Mouse (Mus musculus): ENCODE results near the gene Tchp. TPM values are rescaled to one million over a fixed set of nuclear protein-coding genes. Genes with fewer than 3 reads are reported as not detected.

Gene Tchp
- polyA plus RNA-seq, 1 experiment from 2014 or later, result 2.9 TPM

- Histone ChIP-seq H3K9me3 (replicated peaks; ENCODE audit: control insufficient read depth, low read length) (no peaks in the 10 kb centered on the region), H3K4me3 (ENCODE audit: low read depth, low read length) (no peak overlapping the region), H3K27ac (ENCODE audit: low read length) (no peak overlapping the region), H3K27me3 (ENCODE audit: control insufficient read depth, insufficient read depth, low read depth, low read length) (no peaks in the 10 kb centered on the region), H3K36me3 (ENCODE audit: control insufficient read depth, insufficient read depth) (peaks cover 10% of the 10 kb centered on the region), H3K4me1 (ENCODE audit: control insufficient read depth, low read depth, low read length) (no peaks in the 10 kb centered on the region), H3K9ac (ENCODE audit: low read depth, low read length) (no peak overlapping the region), H3K4me2 (ENCODE audit: low read depth, low read length) (no peak overlapping the region)
- no peak for ATAC-seq (ENCODE audit: low read depth)
- WGBS (ENCODE audit: insufficient replicate concordance), result 79% methylated on average over 18 of the region's 18 CpGs
Observed at GRCm38 (mm10) chr5:114714551-114714950, 7.0 kb downstream of the Tchp start.

DNA sequence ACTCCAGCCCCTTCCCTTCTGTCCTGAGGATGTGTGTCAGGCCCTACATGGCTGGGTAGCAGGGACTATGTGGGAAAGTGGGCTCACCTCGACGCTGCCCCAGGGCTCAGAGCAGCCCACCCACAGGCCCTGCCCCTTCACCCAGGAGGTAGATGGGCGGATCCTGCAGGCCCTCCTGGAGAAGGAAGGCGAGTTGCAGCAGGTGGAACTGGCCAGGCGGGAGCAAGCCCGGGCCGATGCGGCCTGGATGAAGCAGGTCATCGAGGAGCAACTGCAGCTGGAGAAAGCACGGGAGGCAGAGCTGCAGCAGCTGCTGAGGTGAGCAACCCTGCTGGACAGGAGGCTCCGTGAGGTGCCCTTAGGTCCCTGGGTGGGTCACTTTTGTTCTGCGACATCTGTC lies 9.7 kb downstream of the Tchp start:
- 76% methylated on average over 12 of the region's 12 CpGs for WGBS (ENCODE audit: insufficient replicate concordance)
- Histone ChIP-seq H3K4me2 (ENCODE audit: low read depth, low read length) (no peak overlapping the region), H3K4me1 (ENCODE audit: control insufficient read depth, low read depth, low read length) (no peaks in the 10 kb centered on the region), H3K9ac (ENCODE audit: low read depth, low read length) (no peak overlapping the region), H3K4me3 (ENCODE audit: low read depth, low read length) (no peak overlapping the region), H3K36me3 (ENCODE audit: control insufficient read depth, insufficient read depth) (peaks cover 4% of the 10 kb centered on the region), H3K9me3 (replicated peaks; ENCODE audit: control insufficient read depth, low read length) (no peaks in the 10 kb centered on the region), H3K27me3 (ENCODE audit: control insufficient read depth, insufficient read depth, low read depth, low read length) (no peaks in the 10 kb centered on the region), H3K27ac (ENCODE audit: low read length) (no peak overlapping the region)
- no peak for ATAC-seq (ENCODE audit: low read depth)

GRCm38 (mm10) chr5:114717937-114718336 lies 10.4 kb downstream of the Tchp start:
- WGBS (ENCODE audit: insufficient replicate concordance), result 85% methylated on average over 8 of the region's 8 CpGs
- no peaks in the 10 kb centered on the region for H3K9me3 ChIP-seq (replicated peaks; ENCODE audit: control insufficient read depth, low read length)
- H3K27ac ChIP-seq (ENCODE audit: low read length), result no peak overlapping the region
- H3K4me2 ChIP-seq (ENCODE audit: low read depth, low read length), result no peak overlapping the region
- no peaks in the 10 kb centered on the region for H3K27me3 ChIP-seq (ENCODE audit: control insufficient read depth, insufficient read depth, low read depth, low read length)
- ATAC-seq (ENCODE audit: low read depth), result no peak
- no peak overlapping the region for H3K4me3 ChIP-seq (ENCODE audit: low read depth, low read length)
- no peak overlapping the region for H3K9ac ChIP-seq (ENCODE audit: low read depth, low read length)
- no peaks in the 10 kb centered on the region for H3K4me1 ChIP-seq (ENCODE audit: control insufficient read depth, low read depth, low read length)
- H3K36me3 ChIP-seq (ENCODE audit: control insufficient read depth, insufficient read depth), result peaks cover 4% of the 10 kb centered on the region

- Histone ChIP-seq H3K36me3 (ENCODE audit: control insufficient read depth, insufficient read depth) (peaks cover 1% of the 10 kb centered on the region), H3K4me1 (ENCODE audit: control insufficient read depth, low read depth, low read length) (no peaks in the 10 kb centered on the region), H3K9ac (ENCODE audit: low read depth, low read length) (no peak overlapping the region), H3K4me2 (ENCODE audit: low read depth, low read length) (no peak overlapping the region), H3K27me3 (ENCODE audit: control insufficient read depth, insufficient read depth, low read depth, low read length) (no peaks in the 10 kb centered on the region), H3K27ac (ENCODE audit: low read length) (no peak overlapping the region), H3K4me3 (ENCODE audit: low read depth, low read length) (no peak overlapping the region), H3K9me3 (replicated peaks; ENCODE audit: control insufficient read depth, low read length) (no peaks in the 10 kb centered on the region)
- no peak for ATAC-seq (ENCODE audit: low read depth)
- WGBS (ENCODE audit: insufficient replicate concordance), result 85% methylated on average over 13 of the region's 13 CpGs
Observed at GRCm38 (mm10) chr5:114718483-114718882, 10.9 kb downstream of the Tchp start.

DNA sequence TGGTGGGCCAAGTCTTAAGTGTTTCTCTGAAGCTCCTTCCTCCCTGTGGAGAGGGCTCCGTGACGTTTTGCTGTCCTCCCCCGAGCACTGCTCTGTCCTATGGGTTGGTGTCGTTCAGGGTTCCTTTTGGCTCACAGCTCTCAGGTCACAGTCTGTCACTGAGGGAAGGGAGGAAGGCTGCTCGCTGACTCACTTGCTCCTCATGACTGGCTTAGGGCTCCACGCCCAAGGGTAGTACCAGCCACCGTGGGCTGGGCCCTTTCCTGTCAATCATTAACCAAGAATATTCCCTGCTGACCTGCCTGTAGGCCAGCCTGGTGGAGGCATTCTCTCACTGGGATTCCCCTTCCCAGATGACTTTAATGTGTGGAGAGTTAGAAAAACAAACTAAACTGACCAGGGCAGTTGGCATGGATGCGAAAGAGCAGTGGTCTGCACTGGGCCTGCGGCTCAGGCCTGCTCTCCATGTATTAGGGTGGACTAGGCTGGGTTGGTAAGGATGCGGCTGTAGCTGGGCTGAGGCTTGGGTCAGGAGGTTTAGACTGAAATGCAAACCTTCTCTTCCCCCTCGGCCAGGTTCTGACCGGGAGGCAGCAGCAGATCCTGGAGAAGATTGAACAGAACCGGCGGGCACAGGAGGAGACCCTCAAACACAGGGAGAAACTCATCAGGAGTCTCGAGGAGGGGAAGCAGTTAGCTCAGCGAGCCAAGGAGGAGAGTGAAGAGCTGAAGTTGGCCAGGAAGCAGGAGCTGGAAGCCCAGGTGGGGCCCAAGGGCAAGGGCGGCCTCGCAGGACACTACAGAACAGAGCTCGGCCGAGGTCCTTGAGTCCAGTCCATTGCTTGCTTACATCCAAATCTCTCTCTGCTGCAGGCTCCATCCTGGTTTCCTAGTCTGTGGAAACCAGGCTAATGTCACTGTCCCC lies 11.7 kb downstream of the Tchp start:
- Histone ChIP-seq H3K36me3 (ENCODE audit: control insufficient read depth, insufficient read depth) (no peaks in the 10 kb centered on the region), H3K4me2 (ENCODE audit: low read depth, low read length) (no peak overlapping the region), H3K27me3 (ENCODE audit: control insufficient read depth, insufficient read depth, low read depth, low read length) (no peaks in the 10 kb centered on the region), H3K27ac (ENCODE audit: low read length) (no peak overlapping the region), H3K4me1 (ENCODE audit: control insufficient read depth, low read depth, low read length) (no peaks in the 10 kb centered on the region), H3K9ac (ENCODE audit: low read depth, low read length) (no peak overlapping the region), H3K9me3 (replicated peaks; ENCODE audit: control insufficient read depth, low read length) (no peaks in the 10 kb centered on the region), H3K4me3 (ENCODE audit: low read depth, low read length) (no peak overlapping the region)
- WGBS (ENCODE audit: insufficient replicate concordance), result 67% methylated on average over 20 of the region's 20 CpGs
- peak; percentile 84 for ATAC-seq (ENCODE audit: low read depth)

- ATAC-seq (ENCODE audit: low read depth), result no peak
Observed at GRCm38 (mm10) chr5:114719928-114720270, 12.3 kb downstream of the Tchp start.

GRCm38 (mm10) chr5:114720784-114721183 lies 13.2 kb downstream of the Tchp start:
- Histone ChIP-seq H3K9ac (ENCODE audit: low read depth, low read length) (no peak overlapping the region), H3K36me3 (ENCODE audit: control insufficient read depth, insufficient read depth) (no peaks in the 10 kb centered on the region), H3K4me2 (ENCODE audit: low read depth, low read length) (no peak overlapping the region), H3K27me3 (ENCODE audit: control insufficient read depth, insufficient read depth, low read depth, low read length) (no peaks in the 10 kb centered on the region), H3K4me1 (ENCODE audit: control insufficient read depth, low read depth, low read length) (no peaks in the 10 kb centered on the region), H3K9me3 (replicated peaks; ENCODE audit: control insufficient read depth, low read length) (no peaks in the 10 kb centered on the region), H3K4me3 (ENCODE audit: low read depth, low read length) (no peak overlapping the region), H3K27ac (ENCODE audit: low read length) (no peak overlapping the region)
- no peak for ATAC-seq (ENCODE audit: low read depth)
- WGBS (ENCODE audit: insufficient replicate concordance), result 86% methylated on average over 11 of the region's 11 CpGs

More at GRCm38 (mm10) chr5:114719928-114720270, 12.3 kb downstream of the Tchp start:
- H3K4me3 ChIP-seq (ENCODE audit: low read depth, low read length), result no peak overlapping the region
- H3K27ac ChIP-seq (ENCODE audit: low read length), result no peak overlapping the region
- H3K4me2 ChIP-seq (ENCODE audit: low read depth, low read length), result no peak overlapping the region
- no peaks in the 10 kb centered on the region for H3K36me3 ChIP-seq (ENCODE audit: control insufficient read depth, insufficient read depth)
- H3K4me1 ChIP-seq (ENCODE audit: control insufficient read depth, low read depth, low read length), result no peaks in the 10 kb centered on the region
- H3K27me3 ChIP-seq (ENCODE audit: control insufficient read depth, insufficient read depth, low read depth, low read length), result no peaks in the 10 kb centered on the region
- H3K9me3 ChIP-seq (replicated peaks; ENCODE audit: control insufficient read depth, low read length), result no peaks in the 10 kb centered on the region
- no peak overlapping the region for H3K9ac ChIP-seq (ENCODE audit: low read depth, low read length)
- 80% methylated on average over 6 of the region's 6 CpGs for WGBS (ENCODE audit: insufficient replicate concordance)

DNA sequence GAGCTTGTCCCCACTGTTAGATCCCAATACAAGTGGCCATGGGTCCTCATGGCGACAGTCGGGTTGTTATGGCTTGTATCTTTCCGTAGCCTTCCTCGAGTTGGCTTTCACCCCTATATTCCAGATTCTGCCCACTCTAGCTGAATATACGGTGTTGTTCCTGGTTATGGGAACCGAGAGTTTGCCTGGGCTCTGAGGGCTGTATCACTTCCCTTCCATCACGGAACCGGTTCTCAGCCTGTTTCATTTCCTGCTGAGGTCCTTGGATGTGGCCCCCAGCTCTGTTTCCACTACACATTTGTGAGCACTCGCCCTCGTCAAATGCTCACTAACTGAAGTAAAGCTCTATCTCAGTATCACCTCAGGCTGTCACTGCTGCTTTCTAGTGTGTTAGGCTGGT lies 14.4 kb downstream of the Tchp start:
- WGBS (ENCODE audit: insufficient replicate concordance), result 68% methylated on average over 10 of the region's 10 CpGs

GRCm38 (mm10) chr5:114722846-114723245 lies 15.3 kb downstream of the Tchp start:
- H3K4me1 ChIP-seq (ENCODE audit: control insufficient read depth, low read depth, low read length), result no peaks in the 10 kb centered on the region
- H3K27me3 ChIP-seq (ENCODE audit: control insufficient read depth, insufficient read depth, low read depth, low read length), result no peaks in the 10 kb centered on the region
- no peaks in the 10 kb centered on the region for H3K9me3 ChIP-seq (replicated peaks; ENCODE audit: control insufficient read depth, low read length)
- no peak overlapping the region for H3K9ac ChIP-seq (ENCODE audit: low read depth, low read length)
- ATAC-seq (ENCODE audit: low read depth), result no peak
- WGBS (ENCODE audit: insufficient replicate concordance), result 82% methylated on average over 13 of the region's 13 CpGs
- no peaks in the 10 kb centered on the region; the same call in none of the 2 replicates for H3K36me3 ChIP-seq (ENCODE audit: control insufficient read depth, insufficient read depth)
- H3K4me2 ChIP-seq (ENCODE audit: low read depth, low read length), result no peak overlapping the region
- no peak overlapping the region for H3K27ac ChIP-seq (ENCODE audit: low read length)
- no peak overlapping the region for H3K4me3 ChIP-seq (ENCODE audit: low read depth, low read length)

More for the DNA sequence above, 14.4 kb downstream of the Tchp start:
- Histone ChIP-seq H3K4me3 (ENCODE audit: low read depth, low read length) (no peak overlapping the region), H3K27me3 (ENCODE audit: control insufficient read depth, insufficient read depth, low read depth, low read length) (no peaks in the 10 kb centered on the region), H3K4me1 (ENCODE audit: control insufficient read depth, low read depth, low read length) (no peaks in the 10 kb centered on the region), H3K36me3 (ENCODE audit: control insufficient read depth, insufficient read depth) (no peaks in the 10 kb centered on the region; the same call in 1 of the 2 replicates), H3K4me2 (ENCODE audit: low read depth, low read length) (no peak overlapping the region), H3K9me3 (replicated peaks; ENCODE audit: control insufficient read depth, low read length) (no peaks in the 10 kb centered on the region), H3K27ac (ENCODE audit: low read length) (no peak overlapping the region), H3K9ac (ENCODE audit: low read depth, low read length) (no peak overlapping the region)
- no peak for ATAC-seq (ENCODE audit: low read depth)

Measured in liver, embryonic 16.5 days (tissue).